ENCODE assay signal across 9 mouse cellular contexts in the genomic region with DNA sequence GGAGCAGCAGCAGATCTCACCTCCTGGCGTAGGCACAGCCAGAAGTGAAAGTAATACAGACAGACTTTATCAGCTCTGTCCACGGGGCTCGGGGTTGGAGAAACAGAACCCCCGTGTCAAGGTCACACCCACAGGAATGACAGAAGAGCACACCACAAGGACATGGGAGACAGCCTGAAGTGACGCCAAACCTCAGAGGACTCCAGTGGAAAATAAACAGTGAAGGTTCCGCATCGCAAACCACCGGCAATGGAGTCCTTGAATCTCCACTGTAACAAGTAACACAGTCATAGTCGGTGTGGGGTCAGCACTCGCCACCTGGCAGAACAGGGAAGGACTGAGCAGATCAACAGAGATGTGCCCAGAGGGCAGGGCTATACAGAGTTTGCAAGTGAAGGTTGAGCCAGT. TPM values are rescaled to one million over a fixed set of nuclear protein-coding genes. Genes with fewer than 3 reads are reported as not detected.
A peak's percentile ranks its signal among the peaks of the same experiment; 100 is the strongest.
DNase-seq lines count a peak whose midpoint lies in the region; ATAC-seq and TF ChIP-seq lines count a peak whose summit lies in the region.
"Had no signal": no experiment of that assay in that cellular context is flagged by ENCODE, and none has a peak within 500 bp of the region (broad histone marks: within the 10 kb centered on the region; RNA-seq: fewer than 3 reads in every experiment).

No protein-coding gene starts in this region.

- H3K4me2 ChIP-seq in heart, embryonic 12.5 days, result peak overlapping the region; percentile 56
- H3K4me2 ChIP-seq in CH12.LX (ENCODE audit: insufficient read depth, low read depth, poor library complexity, severe bottlenecking), result peak overlapping the region; percentile 76
- H3K4me2 ChIP-seq in intestine, embryonic 14.5 days (ENCODE audit: low read length), result no peak overlapping the region
- H3K4me2 ChIP-seq in hindbrain, embryonic 11.5 days (replicated peaks; ENCODE audit: low read depth, low read length), result no peak overlapping the region
- H3K4me2 ChIP-seq: hindbrain, embryonic 15.5 days had no signal

- no peak for DNase-seq in heart, postnatal 36 days
- peak; percentile 27 for DNase-seq in CH12.LX (ENCODE audit: extremely low read depth)
- DNase-seq in intestine, embryonic 14.5 days (ENCODE audit: low spot score), result no peak
- no peak for DNase-seq in frontal cortex, postnatal 25 days (ENCODE audit: low spot score in 2 of 2)
- DNase-seq in hindbrain, embryonic 11.5 days (ENCODE audit: low spot score), result no peak
- no peak for DNase-seq in right cerebral cortex, postnatal 10 days (ENCODE audit: low spot score in 2 of 2)

- 44% methylated on average over 10 of the region's 10 CpGs for WGBS in heart, embryonic 12.5 days
- 59% methylated on average over 10 of the region's 10 CpGs for WGBS in intestine, embryonic 14.5 days
- WGBS in macrophage (ENCODE audit: missing documents), result 10% methylated on average over 10 of the region's 10 CpGs
- 67% methylated on average over 10 of the region's 10 CpGs for WGBS in hindbrain, embryonic 11.5 days

- H3K27me3 ChIP-seq in heart, embryonic 12.5 days (replicated peaks), result peaks cover 8% of the 10 kb centered on the region; the same call in 1 of the 2 replicates
- H3K27me3 ChIP-seq in CH12.LX (replicated peaks), result no peaks in the 10 kb centered on the region
- no peaks in the 10 kb centered on the region for H3K27me3 ChIP-seq in intestine, embryonic 14.5 days (replicated peaks; ENCODE audit: control insufficient read depth, insufficient read depth, low read length)
- no peaks in the 10 kb centered on the region for H3K27me3 ChIP-seq in hindbrain, embryonic 11.5 days (ENCODE audit: control insufficient read depth, insufficient read depth, low read length)
- H3K27me3 ChIP-seq: hindbrain, embryonic 15.5 days had no signal

- H3K27ac ChIP-seq in heart, embryonic 12.5 days (ENCODE audit: poor library complexity, severe bottlenecking), result peak overlapping the region; percentile 38; the same call in 1 of the 2 replicates
- no peak overlapping the region for H3K27ac ChIP-seq in CH12.LX (ENCODE audit: insufficient read depth, low read depth)
- H3K27ac ChIP-seq in intestine, embryonic 14.5 days (ENCODE audit: low read depth), result 0 out of 2 replicates have a peak overlapping the region, but pooled peaks have one; percentile 2
- H3K27ac ChIP-seq in macrophage, result peak overlapping the region; percentile 72
- no peak overlapping the region for H3K27ac ChIP-seq in hindbrain, embryonic 11.5 days (ENCODE audit: low read depth, low read length)
- H3K27ac ChIP-seq: hindbrain, embryonic 15.5 days had no signal

- H3K79me2 ChIP-seq in CH12.LX (replicated peaks; ENCODE audit: control insufficient read depth, extremely low read depth, insufficient read depth, poor library complexity, severe bottlenecking), result no peaks in the 10 kb centered on the region
- peaks cover 99% of the 10 kb centered on the region for H3K79me2 ChIP-seq in macrophage (ENCODE audit: inconsistent target)

- ATAC-seq in heart, embryonic 12.5 days (ENCODE audit: insufficient number of reproducible peaks, low FRiP score), result no peak
- no peak for ATAC-seq in intestine, embryonic 14.5 days (replicated peaks; ENCODE audit: low FRiP score, low TSS enrichment, low read depth)
- no peak for ATAC-seq in hindbrain, embryonic 11.5 days (ENCODE audit: low FRiP score)

- peaks cover 29% of the 10 kb centered on the region for H3K4me1 ChIP-seq in heart, embryonic 12.5 days (replicated peaks)
- H3K4me1 ChIP-seq in CH12.LX (ENCODE audit: control insufficient read depth in 1 of 2, insufficient read depth in 2 of 2), result peaks cover 0 to 14% of the 10 kb centered on the region in 2 experiments; a peak in 2 of 4 replicates
- peaks cover 29% of the 10 kb centered on the region for H3K4me1 ChIP-seq in intestine, embryonic 14.5 days (replicated peaks; ENCODE audit: control insufficient read depth, insufficient read depth, low read length)
- H3K4me1 ChIP-seq in hindbrain, embryonic 11.5 days (replicated peaks; ENCODE audit: control insufficient read depth, insufficient read depth, low read length), result no peaks in the 10 kb centered on the region

- TF ChIP-seq POLR2A in CH12.LX (IDR thresholded peaks at IDR 0.05; ENCODE audit: low read depth, low read length), result no peak

- no peaks in the 10 kb centered on the region for H3K36me3 ChIP-seq in heart, embryonic 12.5 days
- no peaks in the 10 kb centered on the region for H3K36me3 ChIP-seq in CH12.LX (replicated peaks in 1 of 2; ENCODE audit: control insufficient read depth in 1 of 2, insufficient read depth in 1 of 2, low read length in 1 of 2)
- no peaks in the 10 kb centered on the region for H3K36me3 ChIP-seq in intestine, embryonic 14.5 days (ENCODE audit: control insufficient read depth, insufficient read depth, low read length)
- H3K36me3 ChIP-seq in macrophage (ENCODE audit: inconsistent target), result no peaks in the 10 kb centered on the region
- H3K36me3 ChIP-seq in hindbrain, embryonic 11.5 days (ENCODE audit: control insufficient read depth, insufficient read depth, low read length), result no peaks in the 10 kb centered on the region
- H3K36me3 ChIP-seq: hindbrain, embryonic 15.5 days had no signal

- peak overlapping the region; percentile 21 for H3K4me3 ChIP-seq in heart, embryonic 12.5 days
- H3K4me3 ChIP-seq in CH12.LX (replicated peaks in 1 of 3; ENCODE audit: low read depth in 2 of 3, low read length in 2 of 3, poor library complexity in 1 of 3) (peak overlapping the region; percentile 12 to 44 (median 42)), macrophage (ENCODE audit: inconsistent target) (no peak overlapping the region)
- H3K4me3 ChIP-seq in intestine, embryonic 14.5 days (ENCODE audit: low read depth, low read length), result no peak overlapping the region
- H3K4me3 ChIP-seq in hindbrain, embryonic 11.5 days (ENCODE audit: low read depth, low read length), result no peak overlapping the region
- H3K4me3 ChIP-seq: hindbrain, embryonic 15.5 days had no signal

- dilution Hi-C loops in CH12.LX (cut with MboI; ENCODE audit: extremely low pct_ligation_motif_present, extremely low pct_unique_long_range_greater_than_20kb, low sequenced_read_pairs), result no loop called here

- in situ Hi-C loops in CH12.LX (cut with MboI; ENCODE audit: low pct_ligation_motif_present, low pct_unique_long_range_greater_than_20kb, low sequenced_read_pairs), result no loop called here

- TF ChIP-seq CTCF in CH12.LX (conservative IDR thresholded peaks at IDR 0.05 in 1 of 2, IDR thresholded peaks at IDR 0.05 in 1 of 2; ENCODE audit: low read depth in 2 of 2, low read length in 2 of 2), result no peak

- intact Hi-C loops in heart, postnatal 36 days (cut with DNase I), result no loop called here

- H3K9me3 ChIP-seq in heart, embryonic 12.5 days (replicated peaks), result no peaks in the 10 kb centered on the region
- H3K9me3 ChIP-seq in CH12.LX (replicated peaks; ENCODE audit: low read length), result peaks cover 2% of the 10 kb centered on the region
- H3K9me3 ChIP-seq in intestine, embryonic 14.5 days (ENCODE audit: control insufficient read depth, low read length), result no peaks in the 10 kb centered on the region
- H3K9me3 ChIP-seq in hindbrain, embryonic 11.5 days (ENCODE audit: control insufficient read depth, low read length), result no peaks in the 10 kb centered on the region
- H3K9me3 ChIP-seq: hindbrain, embryonic 15.5 days had no signal

- TF ChIP-seq EP300 in CH12.LX (IDR thresholded peaks at IDR 0.05; ENCODE audit: low read length), result peak; percentile 44; the same call in 1 of the 2 replicates

- H3K9ac ChIP-seq in heart, embryonic 12.5 days, result peak overlapping the region; percentile 51; the same call in 1 of the 2 replicates
- H3K9ac ChIP-seq in CH12.LX (ENCODE audit: insufficient read depth, low read depth), result peak overlapping the region; percentile 12; the same call in 1 of the 2 replicates
- no peak overlapping the region for H3K9ac ChIP-seq in intestine, embryonic 14.5 days (ENCODE audit: low read length)
- no peak overlapping the region for H3K9ac ChIP-seq in hindbrain, embryonic 11.5 days (ENCODE audit: low read depth, low read length)
- H3K9ac ChIP-seq: hindbrain, embryonic 15.5 days had no signal

- TF ChIP-seq RAD21 in CH12.LX (IDR thresholded peaks at IDR 0.05; ENCODE audit: low read depth, low read length), result no peak; the same call in none of the 2 replicates

TF ChIP-seq in CH12.LX, 34 proteins besides CTCF, POLR2A, EP300 and RAD21:
- TF ChIP-seq ETS1 (conservative IDR thresholded peaks at IDR 0.05; ENCODE audit: low read depth, low read length) (0 out of 2 replicates have a peak, but pooled peaks have one; percentile 19), SMC3 (IDR thresholded peaks at IDR 0.05; ENCODE audit: low read depth, low read length) (0 out of 2 replicates have a peak, but pooled peaks have one; percentile 4), TCF12 (IDR thresholded peaks at IDR 0.05; ENCODE audit: low read depth, low read length) (0 out of 2 replicates have a peak, but pooled peaks have one; percentile 23), BHLHE40 (IDR thresholded peaks at IDR 0.05; ENCODE audit: low read depth, low read length) (0 out of 2 replicates have a peak, but pooled peaks have one; percentile 30), MEF2A (IDR thresholded peaks at IDR 0.05; ENCODE audit: borderline replicate concordance, low read depth, low read length) (no peak), MXI1 (IDR thresholded peaks at IDR 0.05; ENCODE audit: low read depth, low read length) (0 out of 2 replicates have a peak, but pooled peaks have one; percentile 15), MAFK (IDR thresholded peaks at IDR 0.05; ENCODE audit: insufficient replicate concordance, low read length) (no peak)

RNA-seq across cellular contexts. Expression of gene Tns3, which starts 35.5 kb away (rescaled TPM):
- 16.7 and 17.6 TPM in 2 replicates for polyA plus RNA-seq in heart, embryonic 12.5 days (2016; fragmentation: Nextera tagmentation; extraction: Ambion mirVana)
- total RNA-seq in heart, postnatal 36 days (2021), result 10 to 100 TPM; 18.9 to 24.0 TPM
- total RNA-seq in CH12.LX (2012; rRNA removed) (1.3 and 1.8 TPM in 2 replicates), CH12.LX (2014; rRNA removed) (0.03 TPM in 2 replicates)
- polyA plus RNA-seq in CH12.LX (2012; ENCODE audit: insufficient read length, low read depth) (0.31 and 0.33 TPM in 2 replicates), macrophage (2018) (60.8 to 91.8 TPM (median 81.9 TPM) in 3 replicates)
- polyA plus RNA-seq in intestine, embryonic 14.5 days (2014; fragmentation: Nextera tagmentation; extraction: Ambion mirVana), result 25.7 and 26.7 TPM in 2 replicates
- 100 to 1,000 TPM; 135 to 354 (median 226) TPM for total RNA-seq in macrophage (2018; cell fraction: chromatin; rRNA removed)
- total RNA-seq in macrophage (2018; cell fraction: cytosol; rRNA removed), result 100 to 1,000 TPM in 18 of 26 experiments, 10 to 100 TPM in 8; 75.9 to 159 (median 107) TPM
- total RNA-seq in macrophage (2018; cell fraction: nucleus; rRNA removed), result 100 to 1,000 TPM; 103 to 320 (median 161) TPM
- 7.0 and 9.5 TPM in 2 replicates for polyA plus RNA-seq in hindbrain, embryonic 11.5 days (2014; fragmentation: Nextera tagmentation; extraction: Ambion mirVana)

Comparison
In these comparisons a context has a peak if more than half of its experiments do, and no peak if none do; other contexts are left out.
1. H3K27ac ChIP-seq: peak in heart, embryonic 12.5 days (single experiment), intestine, embryonic 14.5 days (single experiment) and macrophage (single experiment); none in CH12.LX (single experiment) and hindbrain, embryonic 11.5 days (single experiment).
2. H3K4me2 ChIP-seq: peak in heart, embryonic 12.5 days (single experiment) and CH12.LX (single experiment); none in intestine, embryonic 14.5 days (single experiment) and hindbrain, embryonic 11.5 days (single experiment).
3. H3K4me3 ChIP-seq: peak in heart, embryonic 12.5 days (single experiment) and CH12.LX (3 of 3); none in intestine, embryonic 14.5 days (single experiment), macrophage (single experiment) and hindbrain, embryonic 11.5 days (single experiment).
4. H3K9ac ChIP-seq: peak in heart, embryonic 12.5 days (single experiment) and CH12.LX (single experiment); none in intestine, embryonic 14.5 days (single experiment) and hindbrain, embryonic 11.5 days (single experiment).